Mouse (Mus musculus): ENCODE data around the gene Il23a.
"Not testable (repeated sequence)": the region's sequence is repeated elsewhere in the genome, so short reads cannot be mapped to it uniquely, and the experiment has no call there.

The Il23a gene

GRCm38 (mm10) chr10:128298702-128299171, at the start of gene Il23a:
Gene Il23a (minus strand): TSS chr10:128298752.
- no peak for DNase-seq (ENCODE audit: low spot score in 2 of 2)

GRCm38 (mm10) chr10:128347541-128347940, 49.0 kb upstream of the Il23a start:
- DNase-seq (ENCODE audit: low spot score in 2 of 2) = no peak

DNA sequence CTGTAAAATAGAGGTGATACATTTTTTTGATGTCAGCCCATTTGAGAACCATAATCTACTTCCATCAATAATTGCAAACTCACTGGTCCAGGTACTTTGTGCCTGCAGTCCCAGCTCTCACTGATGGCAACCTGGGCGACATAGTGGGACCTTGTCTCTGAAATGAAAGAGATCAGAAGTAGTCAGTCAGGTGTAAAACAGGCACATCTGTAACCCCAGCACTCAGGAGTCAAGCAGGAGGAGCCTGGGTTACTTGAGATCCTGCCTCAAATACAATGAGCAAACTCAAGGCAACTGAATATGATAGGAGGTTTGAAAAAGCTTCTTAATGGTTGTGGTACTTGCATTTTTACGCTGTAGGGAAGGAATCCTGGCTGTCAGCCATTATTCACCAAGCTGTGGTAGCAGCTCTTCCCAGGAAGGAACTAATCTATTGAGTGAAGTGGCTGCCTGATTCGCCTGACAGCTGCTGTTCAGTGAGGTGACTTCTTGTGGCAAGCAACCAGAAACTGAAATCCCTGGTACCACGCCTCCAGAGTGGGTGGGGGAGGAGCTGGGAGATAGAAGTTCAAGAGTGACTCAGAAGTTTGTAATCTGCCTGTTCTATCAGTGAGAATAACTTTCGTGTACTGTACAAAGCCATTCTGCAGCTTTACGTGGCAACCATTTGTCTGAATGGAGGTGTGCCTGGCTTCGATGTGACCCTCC, 46.2 kb upstream of the Il23a start:
- DNase-seq (ENCODE audit: low spot score in 2 of 2) = peak; percentile 68 to 78

DNA sequence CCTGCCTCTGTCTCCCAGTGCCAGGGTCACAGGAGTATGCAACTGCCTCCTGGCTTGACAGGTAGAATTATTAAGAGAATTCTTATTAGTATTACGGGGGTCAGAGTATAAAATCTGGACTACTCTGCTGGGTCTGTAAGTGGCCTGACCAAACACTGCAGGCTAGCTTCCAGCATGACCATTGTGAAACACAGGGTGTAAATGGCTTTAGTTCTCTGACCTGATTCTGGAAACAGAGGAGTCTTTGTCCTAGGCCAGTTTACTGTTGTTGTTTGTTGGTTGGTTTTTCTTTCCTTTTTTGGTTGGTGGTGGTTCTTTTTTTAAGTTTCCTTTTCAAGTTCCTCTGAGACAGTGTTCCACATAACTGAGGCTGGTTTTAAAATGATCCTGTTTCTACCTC, 44.9 kb upstream of the Il23a start:
- DNase-seq (ENCODE audit: low spot score in 2 of 2) = no peak

DNA sequence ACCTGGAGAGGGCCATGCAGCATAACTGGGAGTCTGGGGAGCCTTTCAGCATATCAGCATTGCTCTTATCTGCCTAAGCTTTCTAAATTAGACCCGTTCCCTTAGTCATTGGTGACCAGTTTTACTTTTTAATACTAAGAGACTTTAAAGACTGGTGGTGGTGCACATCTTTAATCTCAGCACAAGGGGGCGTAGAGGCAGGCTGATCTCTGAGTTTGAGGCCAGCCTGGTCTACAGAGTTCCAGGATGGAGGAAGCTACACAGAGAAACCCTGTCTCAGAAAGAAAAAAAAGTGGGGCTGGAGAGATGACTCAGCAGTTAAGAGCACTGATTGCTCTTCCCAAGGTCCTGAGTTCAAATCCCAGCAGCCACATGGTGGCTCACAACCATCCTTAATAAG, 41.7 kb upstream of the Il23a start:
- DNase-seq (ENCODE audit: low spot score in 2 of 2) = no peak

DNA sequence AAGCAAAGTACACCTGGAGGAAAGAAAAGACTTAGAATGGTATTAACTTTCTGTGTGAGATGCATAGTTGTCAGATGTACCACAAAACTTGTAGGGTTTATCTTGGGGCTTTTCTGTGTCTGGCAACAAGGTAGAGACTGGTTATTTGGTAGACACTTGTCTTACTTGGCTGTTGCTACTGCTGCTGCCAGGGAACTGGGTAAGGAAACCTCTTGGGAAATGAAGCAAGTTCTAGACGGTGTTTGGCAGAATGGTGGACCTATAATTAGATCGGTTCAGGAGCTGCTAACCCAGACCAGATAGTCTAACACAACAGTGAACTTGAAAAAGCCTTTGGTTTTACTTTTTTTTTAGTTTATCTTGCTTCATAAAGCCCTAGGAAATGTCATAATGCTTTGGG, 40.4 kb upstream of the Il23a start:
- no peak for DNase-seq (ENCODE audit: low spot score in 2 of 2)

GRCm38 (mm10) chr10:128338415-128338814, 39.9 kb upstream of the Il23a start:
- DNase-seq (ENCODE audit: low spot score in 2 of 2) = no peak

DNA sequence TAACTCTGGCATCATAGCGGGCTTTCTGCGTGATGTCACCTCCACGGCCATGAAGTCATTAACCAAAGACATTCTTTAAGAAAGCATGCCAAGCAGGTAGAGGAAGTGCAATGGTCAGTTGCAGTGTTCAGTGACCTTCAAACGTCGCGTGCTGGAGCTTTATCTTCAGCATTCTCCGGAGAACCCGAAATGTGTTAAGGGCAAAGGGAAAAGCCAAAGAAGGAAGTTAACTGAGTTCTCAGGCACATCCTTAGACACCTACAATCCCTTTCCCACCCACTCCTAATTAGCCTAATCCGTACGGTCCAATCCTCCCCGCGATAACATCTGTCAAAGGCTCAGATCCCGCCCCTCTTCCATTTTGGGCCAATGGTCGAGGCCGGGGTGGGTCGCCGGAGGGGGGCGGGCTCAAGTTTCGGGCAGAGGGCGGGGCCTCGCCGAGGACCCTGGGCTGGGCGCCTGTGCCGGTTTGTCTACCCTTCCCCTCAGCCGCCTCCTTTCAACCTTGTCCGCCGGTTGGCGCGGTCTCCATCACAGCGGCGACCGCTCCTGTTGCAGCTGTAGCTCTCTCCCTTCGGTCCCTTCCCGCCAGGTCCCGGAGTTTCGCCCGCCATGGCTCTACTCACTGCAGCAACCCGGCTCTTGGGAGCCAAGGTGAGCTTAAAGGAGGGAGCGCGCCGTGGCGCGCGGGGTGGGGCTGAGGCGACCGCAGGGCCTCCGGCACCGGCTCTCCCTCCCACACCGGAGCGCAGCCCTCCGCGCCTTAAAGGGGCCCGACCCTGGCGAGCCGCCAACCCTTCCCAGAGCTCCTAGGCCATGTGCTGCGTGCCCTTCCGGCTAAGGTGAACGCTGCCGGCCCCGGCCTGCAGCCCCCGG, 39.0 kb upstream of the Il23a start, which contains the start of gene Cs:
TSS of gene Cs (plus strand) at position 429 of the 876 bp plus-strand sequence.
- peak; percentile 98 for DNase-seq (ENCODE audit: low spot score in 2 of 2)

GRCm38 (mm10) chr10:128336597-128336996, 38.0 kb upstream of the Il23a start:
- DNase-seq (ENCODE audit: low spot score in 2 of 2) = no peak

- no peak for DNase-seq (ENCODE audit: low spot score in 2 of 2)
Measured at GRCm38 (mm10) chr10:128336195-128336594, 37.6 kb upstream of the Il23a start.

- DNase-seq (ENCODE audit: low spot score in 2 of 2) = peak in 1 of 2 experiments; percentile 65
Measured at GRCm38 (mm10) chr10:128335582-128335981, 37.0 kb upstream of the Il23a start.

DNA sequence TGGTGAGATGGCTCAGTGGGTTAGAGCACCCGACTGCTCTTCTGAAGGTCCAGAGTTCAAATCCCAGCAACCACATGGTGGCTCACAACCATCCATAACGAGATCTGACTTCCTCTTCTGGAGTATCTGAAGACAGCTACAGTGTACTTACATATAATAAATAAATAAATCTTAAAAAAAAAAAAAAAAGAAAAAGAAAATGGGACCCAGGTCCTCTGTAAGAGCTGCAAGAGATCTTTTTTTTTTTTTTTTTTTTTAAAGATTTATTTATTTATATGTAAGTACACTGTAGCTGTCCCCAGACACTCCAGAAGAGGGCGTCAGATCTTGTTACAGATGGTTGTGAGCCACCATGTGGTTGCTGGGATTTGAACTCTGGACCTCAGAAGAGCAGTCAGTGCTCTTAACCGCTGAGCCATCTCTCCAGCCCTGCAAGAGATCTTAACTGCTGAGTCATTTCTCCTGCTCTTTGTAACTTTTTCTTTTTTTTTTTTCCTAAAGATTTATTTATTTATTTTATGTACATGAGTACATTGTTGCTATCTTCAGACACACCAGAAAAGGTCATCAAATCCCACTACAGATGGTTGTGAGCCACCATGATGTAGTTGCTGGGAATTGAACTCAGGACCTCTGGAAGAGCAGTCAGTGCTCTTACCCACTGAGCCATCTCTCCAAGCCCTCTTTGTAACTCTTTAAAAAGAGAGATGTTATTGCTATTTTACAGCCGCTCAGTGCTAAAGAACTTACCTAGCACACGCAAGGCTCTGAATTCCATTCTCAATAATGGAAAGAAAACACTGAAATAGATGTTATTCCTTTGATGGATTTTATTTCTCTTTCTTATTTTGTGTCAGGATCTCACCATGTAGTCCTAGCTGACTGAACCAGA, 34.1 kb upstream of the Il23a start:
- DNase-seq (ENCODE audit: low spot score in 2 of 2) = not testable (repeated sequence)

DNA sequence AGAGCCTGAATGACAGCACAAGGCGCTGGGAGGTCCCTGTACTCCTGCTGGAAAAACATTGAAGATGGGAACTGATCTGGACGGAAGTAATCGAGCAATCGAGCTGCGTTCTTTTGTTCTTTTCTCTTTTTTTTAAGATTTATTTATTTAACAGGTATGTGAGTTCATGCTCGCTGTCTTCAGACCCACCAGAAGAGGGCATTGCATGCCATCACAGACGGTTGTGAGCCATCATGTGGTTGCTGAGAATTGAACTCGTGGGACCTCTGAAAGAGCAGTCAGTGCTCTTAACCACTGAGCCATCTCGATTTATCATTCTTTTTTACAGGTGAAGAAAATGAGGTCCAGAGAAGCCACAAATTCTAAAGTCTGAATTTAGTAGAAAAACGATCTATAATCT, 29.1 kb upstream of the Il23a start:
- no peak for DNase-seq (ENCODE audit: low spot score in 2 of 2)

- no peak for DNase-seq (ENCODE audit: low spot score in 2 of 2)
Measured at GRCm38 (mm10) chr10:128326825-128327224, 28.3 kb upstream of the Il23a start.

DNA sequence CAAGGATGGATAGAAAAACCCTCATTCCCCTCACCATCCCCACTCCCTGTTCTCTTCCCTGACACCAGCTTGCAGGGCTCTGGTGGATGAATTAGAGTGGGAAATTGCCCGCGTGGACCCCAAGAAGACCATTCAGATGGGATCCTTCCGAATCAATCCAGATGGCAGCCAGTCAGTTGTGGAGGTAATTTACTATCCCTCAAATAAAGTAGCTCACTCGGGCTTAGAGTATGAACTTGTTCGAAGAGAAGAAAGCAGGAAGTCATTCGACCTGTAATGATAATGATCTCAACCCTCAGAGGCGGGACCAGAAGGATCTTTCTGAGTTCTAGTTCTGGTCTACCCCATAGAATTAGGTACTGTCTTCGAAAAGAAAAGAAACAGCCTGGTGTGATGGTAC, 25.0 kb upstream of the Il23a start:
- DNase-seq (ENCODE audit: low spot score in 2 of 2) = no peak

DNA sequence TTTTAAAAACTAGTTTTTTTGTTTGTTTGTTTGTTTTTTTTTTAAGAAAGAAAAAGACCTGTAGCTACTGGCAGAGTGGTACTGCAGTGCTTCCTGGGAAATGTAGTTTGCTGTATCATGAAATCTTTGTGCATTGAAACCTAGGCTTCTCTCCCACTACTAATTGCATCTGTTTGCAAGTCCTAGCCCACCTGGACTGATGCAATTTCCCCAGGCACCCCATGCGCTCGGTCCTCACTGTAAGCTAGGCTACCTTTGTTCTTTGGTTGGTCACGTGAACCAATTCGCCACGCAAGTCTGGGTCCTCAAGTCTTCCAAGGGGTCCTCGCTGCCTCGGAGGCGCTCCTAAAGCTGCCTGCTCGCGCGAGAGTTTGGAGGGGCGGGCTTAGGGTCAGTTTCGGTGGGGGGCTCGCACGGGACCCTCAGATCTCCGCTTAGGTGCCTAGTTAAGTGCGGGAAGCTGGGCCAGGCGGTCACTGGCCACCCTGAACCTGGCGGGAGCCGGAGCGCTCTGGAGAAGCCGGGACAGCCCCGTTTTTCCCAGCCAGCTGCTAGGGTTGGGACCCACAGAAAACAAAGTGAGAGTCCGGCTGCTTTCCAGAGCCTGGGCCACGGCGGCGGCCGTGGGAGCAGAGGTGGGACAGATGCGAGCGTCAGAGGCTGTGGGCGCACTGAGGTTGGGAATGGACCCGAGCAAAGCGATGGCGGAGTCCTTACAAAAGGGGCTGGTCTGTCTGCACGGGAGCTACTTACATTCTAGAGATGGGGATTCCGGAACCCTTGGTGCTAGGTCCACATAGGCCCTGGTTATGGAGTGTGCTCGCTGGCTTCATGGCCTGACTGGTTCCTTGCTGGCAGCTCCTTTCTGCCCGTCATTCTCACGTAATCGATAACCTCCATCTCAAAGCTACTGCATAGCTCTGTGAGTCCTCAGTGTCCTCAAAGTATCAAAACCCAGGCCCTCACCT, 23.9 kb upstream of the Il23a start, which contains the start of gene Cnpy2:
TSS of gene Cnpy2 (plus strand) at position 319 of the 968 bp plus-strand sequence.
- DNase-seq (ENCODE audit: low spot score in 2 of 2) = peak; percentile 93 to 94

- DNase-seq (ENCODE audit: low spot score in 2 of 2) = no peak
Measured at GRCm38 (mm10) chr10:128321641-128322040, 23.1 kb upstream of the Il23a start.

GRCm38 (mm10) chr10:128315578-128315977, 17.0 kb upstream of the Il23a start:
- no peak for DNase-seq (ENCODE audit: low spot score in 2 of 2)

DNA sequence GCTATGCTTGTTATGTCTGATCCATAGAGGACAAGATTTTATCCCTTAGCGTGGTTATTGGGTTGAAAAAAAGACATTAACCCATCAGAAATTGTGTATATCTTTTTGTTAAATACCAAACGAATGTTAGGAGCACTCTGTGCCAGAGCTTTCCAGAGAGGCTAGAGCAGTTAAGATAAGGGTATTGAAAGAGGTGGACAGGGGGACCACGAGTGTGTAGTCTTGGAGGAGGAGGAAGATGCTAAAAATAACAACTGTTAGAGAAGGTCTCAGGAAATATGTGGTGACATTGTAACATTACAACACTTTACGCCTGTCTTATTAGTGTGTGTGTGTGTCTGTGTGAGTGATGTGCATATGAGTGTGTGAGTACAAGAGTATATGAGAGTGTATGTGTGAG, 12.3 kb upstream of the Il23a start:
- no peak for DNase-seq (ENCODE audit: low spot score in 2 of 2)

- peak; percentile 56 to 64 for DNase-seq (ENCODE audit: low spot score in 2 of 2)
Measured at GRCm38 (mm10) chr10:128310177-128310576, 11.6 kb upstream of the Il23a start.
